Mouse (Mus musculus) forebrain, embryonic 12.5 days (tissue): ENCODE measurements around the gene Ccdc32. TPM values are rescaled to one million over a fixed set of nuclear protein-coding genes. Genes with fewer than 3 reads are reported as not detected.
"Not testable (repeated sequence)": the region's sequence is repeated elsewhere in the genome, so short reads cannot be mapped to it uniquely, and the experiment has no call there.

Experiments used
- ATAC-seq: fragments of 200-750 bp; cut with Nextera tagmentation; 2 replicates; pipeline ENCODE4 v1.8.0; 2017; ENCODE audit warnings: moderate TSS enrichment; ENCODE audit not compliant: low FRiP score
- H3K27ac ChIP-seq: fragments of 300-500 bp; sonication (generic); 2 replicates; pipeline ENCODE4 v1.5.1; 2016; ENCODE audit warnings: mild to moderate bottlenecking
- H3K27me3 ChIP-seq: fragments of 300-500 bp; sonication (generic); 2 replicates; pipeline ENCODE4 v1.6.1; 2016; ENCODE audit warnings: mild to moderate bottlenecking
- H3K36me3 ChIP-seq: fragments of 300-500 bp; sonication (generic); replicated peaks from 2 replicates; pipeline ENCODE4 v1.6.1; 2016; ENCODE audit warnings: mild to moderate bottlenecking
- H3K4me1 ChIP-seq: fragments of 300-500 bp; sonication (generic); 2 replicates; pipeline ENCODE4 v1.6.1; 2016
- H3K4me2 ChIP-seq: fragments of 300-500 bp; sonication (generic); 2 replicates; pipeline ENCODE4 v1.6.1; 2016; ENCODE audit warnings: mild to moderate bottlenecking, moderate library complexity
- H3K4me3 ChIP-seq: fragments of 300-500 bp; sonication (generic); replicated peaks from 2 replicates; pipeline ENCODE4 v1.5.1; 2016; ENCODE audit warnings: mild to moderate bottlenecking
- H3K9ac ChIP-seq: fragments of 300-500 bp; sonication (generic); 2 replicates; pipeline ENCODE4 v1.6.1; 2016; ENCODE audit warnings: mild to moderate bottlenecking
- H3K9me3 ChIP-seq: fragments of 300-500 bp; sonication (generic); 2 replicates; pipeline ENCODE4 v1.6.1; 2016
- WGBS: fragments of 180-500 bp; shearing (Covaris S2); methylation state at CpG from one replicate; pipeline ENCODE4 v1.1.7; 2016; 5-methylcytosine and 5-hydroxymethylcytosine counted together
- polyA plus RNA-seq: library from polyadenylated mRNA; unstranded; fragments of >200 nt; fragmentation: Nextera tagmentation; extraction: Ambion mirVana; gene quantifications from 2 replicates; pipeline ENCODE4 v1.2.1, GENCODE M21; 2016

Gene Ccdc32
- polyA plus RNA-seq, 1 experiment from 2014 or later, result 26.4 TPM

GRCm38 (mm10) chr2:119026951-119027350 is 2.2 kb downstream of the Ccdc32 start:
- WGBS, result 90% methylated on average over 4 of the region's 4 CpGs
- ATAC-seq, result no peak

GRCm38 (mm10) chr2:119025239-119025616 is 4.0 kb downstream of the Ccdc32 start:
- H3K9ac ChIP-seq, result no peak overlapping the region
- peaks cover 14% of the 10 kb centered on the region for H3K4me1 ChIP-seq
- H3K27me3 ChIP-seq, result no peaks in the 10 kb centered on the region
- no peaks in the 10 kb centered on the region for H3K9me3 ChIP-seq
- no peak overlapping the region for H3K27ac ChIP-seq
- no peak overlapping the region for H3K4me2 ChIP-seq
- H3K36me3 ChIP-seq, result peaks cover 20% of the 10 kb centered on the region
- H3K4me3 ChIP-seq, result no peak overlapping the region
- WGBS, result 73% methylated on average over 4 of the region's 4 CpGs
- no peak for ATAC-seq

More at GRCm38 (mm10) chr2:119026951-119027350, 2.2 kb downstream of the Ccdc32 start:
- H3K27me3 ChIP-seq, result no peaks in the 10 kb centered on the region
- H3K9me3 ChIP-seq, result no peaks in the 10 kb centered on the region
- no peak overlapping the region for H3K27ac ChIP-seq
- H3K4me1 ChIP-seq, result peaks cover 14% of the 10 kb centered on the region
- peaks cover 7% of the 10 kb centered on the region for H3K36me3 ChIP-seq
- no peak overlapping the region for H3K4me2 ChIP-seq
- no peak overlapping the region for H3K9ac ChIP-seq
- no peak overlapping the region for H3K4me3 ChIP-seq

DNA sequence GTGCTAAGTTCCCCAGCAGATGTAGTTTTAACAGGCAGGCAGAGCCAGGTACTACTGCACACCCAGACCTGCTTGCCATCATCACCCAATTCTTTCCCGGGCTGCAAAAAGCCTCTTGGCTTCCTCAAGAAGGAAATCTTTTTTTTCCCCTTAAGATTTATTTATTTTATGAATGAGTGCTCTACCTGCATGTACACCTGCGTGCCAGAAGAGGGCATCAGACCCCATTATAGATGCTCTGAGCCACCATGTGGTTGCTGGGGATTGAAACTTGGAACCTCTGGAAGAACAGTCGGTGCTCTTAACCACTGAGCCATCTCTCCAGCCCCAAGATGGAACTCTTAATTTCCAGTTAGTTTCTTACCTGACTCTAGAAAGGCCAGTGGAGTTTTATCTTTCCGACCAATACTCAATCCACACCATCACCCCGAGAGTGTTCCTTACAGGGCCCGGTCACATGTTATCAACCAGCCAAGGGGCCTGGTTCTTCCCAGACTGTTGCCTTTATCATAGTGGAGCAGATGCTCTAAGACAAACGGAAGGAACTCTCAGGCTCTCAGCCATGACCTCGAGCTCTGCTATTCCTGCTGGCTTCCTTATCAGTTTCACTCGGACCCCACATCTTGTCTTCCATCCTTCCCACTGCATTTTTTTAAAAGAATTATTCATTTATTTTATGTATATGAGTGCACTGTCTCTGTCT is 4.5 kb downstream of the Ccdc32 start:
- Histone ChIP-seq H3K9me3 (no peaks in the 10 kb centered on the region), H3K4me3 (no peak overlapping the region), H3K27me3 (no peaks in the 10 kb centered on the region), H3K4me1 (peaks cover 14% of the 10 kb centered on the region), H3K36me3 (peaks cover 24% of the 10 kb centered on the region), H3K4me2 (no peak overlapping the region), H3K27ac (no peak overlapping the region), H3K9ac (no peak overlapping the region)
- ATAC-seq, result no peak
- WGBS, result 71% methylated on average over 9 of the region's 9 CpGs

- no peak for ATAC-seq
- H3K36me3 ChIP-seq, result peaks cover 34% of the 10 kb centered on the region
- WGBS, result 90% methylated on average over 6 of the region's 6 CpGs
Observed at GRCm38 (mm10) chr2:119023154-119023660, 6.0 kb downstream of the Ccdc32 start.

DNA sequence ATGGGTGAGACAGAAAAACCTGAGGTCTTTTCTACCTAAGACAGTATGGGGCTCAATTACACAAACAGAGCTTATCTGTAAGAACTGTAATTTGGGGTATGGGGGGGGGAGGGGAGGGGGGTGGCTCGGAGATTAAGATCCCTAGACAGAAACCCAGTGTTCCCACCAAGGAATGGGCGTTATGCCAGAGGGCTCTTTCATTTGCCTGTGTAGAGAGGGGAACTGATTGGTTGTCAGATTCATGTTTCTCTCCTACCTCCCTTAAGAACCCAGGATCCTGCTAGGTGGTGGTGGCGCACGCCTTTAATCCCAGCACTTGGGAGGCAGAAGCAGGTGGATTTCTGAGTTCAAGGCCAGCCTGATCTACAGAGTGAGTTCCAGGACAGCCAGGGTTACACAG is 9.7 kb downstream of the Ccdc32 start:
- H3K4me3 ChIP-seq, result no peak overlapping the region
- no peaks in the 10 kb centered on the region for H3K27me3 ChIP-seq
- peak; percentile 60; the same call in 1 of the 2 replicates for ATAC-seq
- H3K9ac ChIP-seq, result no peak overlapping the region
- no peaks in the 10 kb centered on the region for H3K9me3 ChIP-seq
- H3K36me3 ChIP-seq, result peaks cover 43% of the 10 kb centered on the region
- H3K4me2 ChIP-seq, result no peak overlapping the region
- 52% methylated on average over 4 of the region's 4 CpGs for WGBS
- peak overlapping the region; percentile 81; the same call in 1 of the 2 replicates for H3K27ac ChIP-seq
- peaks cover 9% of the 10 kb centered on the region for H3K4me1 ChIP-seq

More at GRCm38 (mm10) chr2:119023154-119023660, 6.0 kb downstream of the Ccdc32 start:
- no peak overlapping the region for H3K4me3 ChIP-seq
- H3K9me3 ChIP-seq, result no peaks in the 10 kb centered on the region
- no peak overlapping the region for H3K9ac ChIP-seq
- no peaks in the 10 kb centered on the region for H3K27me3 ChIP-seq
- peaks cover 15% of the 10 kb centered on the region for H3K4me1 ChIP-seq
- H3K4me2 ChIP-seq, result no peak overlapping the region
- no peak overlapping the region for H3K27ac ChIP-seq

DNA sequence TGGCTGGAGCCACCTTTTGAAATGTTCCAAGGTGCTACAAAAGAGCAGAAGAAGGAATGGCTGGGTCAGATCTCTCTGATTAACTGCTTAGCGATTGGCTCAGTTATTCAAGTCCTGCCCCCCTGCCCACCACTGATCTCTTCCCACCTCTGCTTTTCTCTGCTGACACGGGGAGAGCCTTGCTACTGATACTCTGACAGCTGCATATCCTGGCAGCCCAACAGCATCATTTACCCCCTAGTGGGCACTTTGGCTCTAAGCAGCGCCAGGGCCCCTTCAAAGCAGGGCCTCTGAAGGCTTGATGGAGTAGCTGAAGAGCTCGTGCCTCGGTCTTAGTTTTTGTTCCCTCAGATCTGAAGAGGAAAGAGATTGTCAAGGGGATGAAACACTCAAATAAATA is 10.1 kb downstream of the Ccdc32 start:
- peaks cover 43% of the 10 kb centered on the region for H3K36me3 ChIP-seq

DNA sequence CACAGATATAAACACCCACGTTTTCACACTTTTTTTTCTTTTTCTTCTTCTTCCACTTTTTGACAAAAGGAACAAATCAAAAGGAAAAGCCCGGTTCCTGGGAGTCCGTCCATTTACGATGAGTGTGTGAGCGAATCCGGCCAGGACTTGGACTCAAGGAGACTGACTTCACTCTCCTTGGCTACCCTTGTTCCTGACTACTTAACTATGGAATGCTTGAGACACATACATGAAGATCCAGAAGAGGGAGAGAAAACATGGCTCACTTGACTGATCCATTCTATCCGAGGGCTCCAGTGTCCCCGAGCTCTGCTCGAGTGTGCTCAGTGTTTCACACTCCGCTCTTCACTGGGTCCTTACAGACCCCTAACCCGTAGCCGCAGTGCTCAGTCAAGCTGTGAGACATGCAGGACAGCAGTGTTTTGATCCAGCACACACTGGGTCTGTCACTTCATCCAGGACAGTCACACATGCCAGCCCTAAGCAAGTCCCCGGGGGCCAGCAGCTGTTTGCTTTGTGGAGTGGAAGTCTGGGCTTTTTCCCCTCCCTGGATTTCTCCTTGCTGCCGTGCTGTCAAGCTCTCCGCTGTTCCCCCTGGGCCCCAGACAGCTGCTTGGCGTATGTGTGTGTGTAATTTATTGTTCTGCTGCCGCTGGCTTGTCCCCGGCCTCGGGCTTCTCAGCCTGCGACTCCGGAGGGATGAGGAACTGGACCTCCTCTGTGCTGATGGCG is 10.6 kb downstream of the Ccdc32 start:
- H3K9me3 ChIP-seq, result no peaks in the 10 kb centered on the region
- no peak overlapping the region; the same call in 1 of the 2 replicates for H3K4me3 ChIP-seq
- H3K9ac ChIP-seq, result no peak overlapping the region
- H3K4me1 ChIP-seq, result peaks cover 9% of the 10 kb centered on the region
- no peaks in the 10 kb centered on the region for H3K27me3 ChIP-seq
- peak overlapping the region; percentile 6; the same call in 1 of the 2 replicates for H3K4me2 ChIP-seq
- peaks cover 43% of the 10 kb centered on the region for H3K36me3 ChIP-seq
- ATAC-seq, result peak; percentile 71
- peak overlapping the region; percentile 81 for H3K27ac ChIP-seq
- WGBS, result 60% methylated on average over 22 of the region's 22 CpGs

More for the DNA sequence above, 10.1 kb downstream of the Ccdc32 start:
- WGBS, result 9% methylated on average over 5 of the region's 5 CpGs
- Histone ChIP-seq H3K9ac (no peak overlapping the region), H3K27me3 (no peaks in the 10 kb centered on the region), H3K4me3 (no peak overlapping the region; the same call in 1 of the 2 replicates), H3K27ac (peak overlapping the region; percentile 81), H3K4me1 (peaks cover 9% of the 10 kb centered on the region), H3K9me3 (no peaks in the 10 kb centered on the region), H3K4me2 (peak overlapping the region; percentile 6; the same call in 1 of the 2 replicates)
- ATAC-seq, result peak; percentile 73; the same call in 1 of the 2 replicates

- Histone ChIP-seq H3K27ac (no peak overlapping the region), H3K4me1 (peaks cover 9% of the 10 kb centered on the region), H3K9me3 (no peaks in the 10 kb centered on the region), H3K36me3 (peaks cover 42% of the 10 kb centered on the region), H3K9ac (no peak overlapping the region), H3K4me3 (no peak overlapping the region), H3K27me3 (no peaks in the 10 kb centered on the region), H3K4me2 (no peak overlapping the region)
- 91% methylated on average over 3 of the region's 3 CpGs for WGBS
- ATAC-seq, result no peak
Observed at GRCm38 (mm10) chr2:119017647-119018046, 11.5 kb downstream of the Ccdc32 start.

- H3K9ac ChIP-seq, H3K27ac ChIP-seq, H3K4me3 ChIP-seq, H3K9me3 ChIP-seq, H3K4me2 ChIP-seq, ATAC-seq, H3K4me1 ChIP-seq, H3K27me3 ChIP-seq: not testable (repeated sequence)
- WGBS, result 89% methylated on average over 4 of the region's 4 CpGs
- peaks cover 29% of the 10 kb centered on the region for H3K36me3 ChIP-seq
Observed at GRCm38 (mm10) chr2:119016312-119016711, 12.9 kb downstream of the Ccdc32 start.

DNA sequence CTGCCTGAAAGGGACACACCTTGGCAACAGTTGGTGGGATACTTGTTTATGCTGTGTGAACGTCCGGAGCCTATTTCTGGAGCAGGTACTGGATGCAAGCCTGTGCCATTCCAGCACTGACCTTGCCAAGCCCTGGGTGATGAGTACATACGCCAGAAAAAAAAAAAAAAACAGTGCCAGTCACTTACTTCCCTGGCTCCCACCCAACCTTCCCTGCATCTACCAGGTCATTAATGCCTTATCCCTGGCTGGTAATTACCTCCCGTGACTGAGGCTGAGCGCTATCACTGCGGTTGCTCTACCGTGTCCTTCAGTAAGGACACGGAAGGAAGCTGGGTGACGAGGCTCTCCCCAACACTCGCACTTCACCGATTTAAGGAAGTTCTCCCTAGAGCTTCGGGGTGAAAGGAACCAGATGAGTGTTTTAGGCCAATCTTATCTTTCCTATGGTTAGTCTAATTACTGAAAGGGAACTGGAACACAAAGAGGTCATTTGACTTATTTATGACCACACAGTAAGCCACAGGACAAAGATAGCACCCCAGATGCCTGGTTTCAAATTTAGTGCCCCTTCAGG is 13.5 kb downstream of the Ccdc32 start:
- no peak overlapping the region for H3K4me3 ChIP-seq
- ATAC-seq, result no peak
- WGBS, result 83% methylated on average over 12 of the region's 12 CpGs

DNA sequence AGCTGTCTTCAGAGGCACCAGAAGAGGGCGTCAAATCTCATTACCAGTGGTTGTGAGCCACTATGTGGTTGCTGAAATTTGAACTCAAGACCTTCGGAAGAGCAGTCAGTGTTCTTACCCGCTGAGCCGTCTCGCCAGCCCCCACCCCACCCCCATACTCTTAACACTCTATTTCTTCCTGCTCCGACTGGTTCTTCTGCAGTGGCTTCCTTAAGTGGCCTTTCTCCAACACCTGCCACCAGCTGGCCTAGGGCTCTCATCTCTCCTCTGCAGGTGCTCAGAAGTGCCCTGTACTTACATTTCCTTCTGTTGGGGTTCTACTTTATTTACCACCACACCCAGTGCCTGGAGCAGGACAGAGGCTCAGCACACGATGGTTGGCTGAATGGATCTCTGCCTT is 14.2 kb downstream of the Ccdc32 start:
- Histone ChIP-seq H3K9ac (no peak overlapping the region), H3K36me3 (peaks cover 21% of the 10 kb centered on the region), H3K27me3 (no peaks in the 10 kb centered on the region), H3K4me2 (no peak overlapping the region), H3K9me3 (no peaks in the 10 kb centered on the region), H3K4me3 (no peak overlapping the region), H3K27ac (no peak overlapping the region), H3K4me1 (peaks cover 9% of the 10 kb centered on the region)
- 83% methylated on average over 7 of the region's 7 CpGs for WGBS
- ATAC-seq, result no peak

More for the DNA sequence above, 13.5 kb downstream of the Ccdc32 start:
- Histone ChIP-seq H3K36me3 (peaks cover 24% of the 10 kb centered on the region), H3K4me1 (peaks cover 9% of the 10 kb centered on the region), H3K27ac (no peak overlapping the region), H3K9me3 (no peaks in the 10 kb centered on the region), H3K4me2 (no peak overlapping the region), H3K9ac (no peak overlapping the region), H3K27me3 (no peaks in the 10 kb centered on the region)

DNA sequence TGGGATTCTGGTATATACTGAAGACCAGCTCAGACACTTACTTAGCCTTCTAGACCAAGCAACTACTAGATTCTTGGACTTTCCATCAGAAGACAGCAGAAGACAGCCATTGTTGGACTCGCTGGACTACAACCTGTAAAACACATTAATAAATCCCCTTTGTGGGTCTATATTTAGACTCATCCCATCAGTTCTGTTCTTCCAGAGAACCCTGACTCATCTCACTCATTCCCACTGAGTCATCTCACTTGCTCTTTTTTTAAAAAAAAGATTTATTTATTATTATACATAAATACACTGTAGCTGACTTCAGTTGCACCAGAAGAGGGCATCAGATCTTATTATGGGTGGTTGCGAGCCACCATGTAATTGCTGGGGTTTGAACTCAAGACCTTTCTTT is 19.8 kb downstream of the Ccdc32 start:
- no peaks in the 10 kb centered on the region for H3K27me3 ChIP-seq
- no peak overlapping the region for H3K4me3 ChIP-seq
- 97% methylated on average over 2 of the region's 2 CpGs for WGBS
- H3K4me1 ChIP-seq, result no peaks in the 10 kb centered on the region
- no peaks in the 10 kb centered on the region for H3K9me3 ChIP-seq
- H3K4me2 ChIP-seq, result no peak overlapping the region
- H3K36me3 ChIP-seq, result no peaks in the 10 kb centered on the region
- H3K27ac ChIP-seq, result no peak overlapping the region
- H3K9ac ChIP-seq, result no peak overlapping the region
- ATAC-seq, result no peak
